Mouse (Mus musculus) liver, embryonic 14.5 days (tissue): ENCODE measurements around the gene Insr. TPM values are rescaled to one million over a fixed set of nuclear protein-coding genes. Genes with fewer than 3 reads are reported as not detected.
"Not testable (repeated sequence)": the region's sequence is repeated elsewhere in the genome, so short reads cannot be mapped to it uniquely, and the experiment has no call there.

ENCODE experiments used
- ATAC-seq: fragments of 200-750 bp; cut with Nextera tagmentation; 2 replicates; pipeline ENCODE4 v1.8.0; 2017; ENCODE audit warnings: moderate number of reproducible peaks, mild to moderate bottlenecking, moderate library complexity; ENCODE audit not compliant: insufficient read depth
- DNase-seq, 3 experiments: peaks; one replicate each; pipeline ENCODE4 v3.0.0-alpha.2; 2012 to 2013; ENCODE audit warnings: low read depth in 3 of 3, low spot score in 3 of 3
- H3K27ac ChIP-seq: fragments of 300-500 bp; sonication (generic); 2 replicates; pipeline ENCODE4 v1.5.1; 2014; ENCODE audit warnings: moderate library complexity, mild to moderate bottlenecking, control low read depth, inconsistent platforms
- H3K27me3 ChIP-seq: fragments of 300-500 bp; sonication (generic); 2 replicates; pipeline ENCODE4 v1.6.1; 2014; ENCODE audit warnings: mild to moderate bottlenecking, low read length, moderate library complexity; ENCODE audit not compliant: control insufficient read depth, insufficient read depth
- H3K36me3 ChIP-seq: fragments of 300-500 bp; sonication (generic); replicated peaks from 2 replicates; pipeline ENCODE4 v1.6.1; 2014; ENCODE audit warnings: low read depth; ENCODE audit not compliant: control insufficient read depth, insufficient read depth
- H3K4me1 ChIP-seq, 2 experiments: fragments of 200-500 bp in 1 of 2; fragments of 300-500 bp in 1 of 2; sonication (generic) in 1 of 2; replicated peaks; 2 replicates each; pipeline ENCODE4 v1.6.1; 2012 to 2014; ENCODE audit warnings: antibody characterized with exemption in 1 of 2, inconsistent platforms in 1 of 2, low read length in 1 of 2; ENCODE audit not compliant: control insufficient read depth in 2 of 2, insufficient read depth in 2 of 2
- H3K4me2 ChIP-seq: fragments of 300-500 bp; sonication (generic); 2 replicates; pipeline ENCODE4 v1.6.1; 2014; ENCODE audit warnings: low read depth, mild to moderate bottlenecking, control low read depth, moderate library complexity
- H3K4me3 ChIP-seq, 2 experiments: fragments of 200-500 bp in 1 of 2; fragments of 300-500 bp in 1 of 2; sonication (generic) in 1 of 2; 2 replicates each; pipeline ENCODE4 v1.5.1; 2012 to 2014; ENCODE audit warnings: low read depth in 2 of 2, low read length in 2 of 2, mild to moderate bottlenecking in 2 of 2, control low read depth in 1 of 2, inconsistent platforms in 1 of 2, moderate library complexity in 1 of 2; ENCODE audit not compliant: insufficient read depth in 1 of 2
- H3K9ac ChIP-seq: fragments of 300-500 bp; sonication (generic); replicated peaks from 2 replicates; pipeline ENCODE4 v1.6.1; 2014; ENCODE audit warnings: mild to moderate bottlenecking, control low read depth, moderate library complexity
- H3K9me3 ChIP-seq: fragments of 300-500 bp; sonication (generic); 2 replicates; pipeline ENCODE4 v1.6.1; 2016; ENCODE audit warnings: low read length, mixed read lengths; ENCODE audit not compliant: control insufficient read depth
- CTCF ChIP-seq: IDR thresholded peaks from 2 replicates; pipeline ENCODE4 v1.5.1; 2016; ENCODE audit warnings: antibody characterized with exemption, low read depth, control low read depth
- EP300 ChIP-seq: IDR thresholded peaks from 2 replicates; pipeline ENCODE4 v1.6.1; 2016; ENCODE audit warnings: antibody characterized with exemption, low read depth
- WGBS: fragments of 180-500 bp; shearing (Covaris S2); extraction: QIAGEN DNeasy Blood & Tissue Kit; methylation state at CpG from one replicate; pipeline ENCODE4 v1.1.7; 2014; ENCODE audit not compliant: insufficient replicate concordance; 5-methylcytosine and 5-hydroxymethylcytosine counted together
- polyA plus RNA-seq, 2 experiments: library from polyadenylated mRNA; depleted of rRNA in 1 of 2; stranded (reverse) in 1 of 2; unstranded in 1 of 2; fragments of >200 nt; fragmentation: Nextera tagmentation in 1 of 2; extraction: Ambion mirVana in 1 of 2; gene quantifications; 2 replicates each; pipeline versions ENCODE4 v1.2.1 to v1.2.3; 2012 to 2014

Insr gene
- polyA plus RNA-seq (2012; rRNA removed) = 3.9 and 4.4 TPM in 2 replicates
- polyA plus RNA-seq (2014; fragmentation: Nextera tagmentation; extraction: Ambion mirVana) = 9.2 and 12.5 TPM in 2 replicates

DNA sequence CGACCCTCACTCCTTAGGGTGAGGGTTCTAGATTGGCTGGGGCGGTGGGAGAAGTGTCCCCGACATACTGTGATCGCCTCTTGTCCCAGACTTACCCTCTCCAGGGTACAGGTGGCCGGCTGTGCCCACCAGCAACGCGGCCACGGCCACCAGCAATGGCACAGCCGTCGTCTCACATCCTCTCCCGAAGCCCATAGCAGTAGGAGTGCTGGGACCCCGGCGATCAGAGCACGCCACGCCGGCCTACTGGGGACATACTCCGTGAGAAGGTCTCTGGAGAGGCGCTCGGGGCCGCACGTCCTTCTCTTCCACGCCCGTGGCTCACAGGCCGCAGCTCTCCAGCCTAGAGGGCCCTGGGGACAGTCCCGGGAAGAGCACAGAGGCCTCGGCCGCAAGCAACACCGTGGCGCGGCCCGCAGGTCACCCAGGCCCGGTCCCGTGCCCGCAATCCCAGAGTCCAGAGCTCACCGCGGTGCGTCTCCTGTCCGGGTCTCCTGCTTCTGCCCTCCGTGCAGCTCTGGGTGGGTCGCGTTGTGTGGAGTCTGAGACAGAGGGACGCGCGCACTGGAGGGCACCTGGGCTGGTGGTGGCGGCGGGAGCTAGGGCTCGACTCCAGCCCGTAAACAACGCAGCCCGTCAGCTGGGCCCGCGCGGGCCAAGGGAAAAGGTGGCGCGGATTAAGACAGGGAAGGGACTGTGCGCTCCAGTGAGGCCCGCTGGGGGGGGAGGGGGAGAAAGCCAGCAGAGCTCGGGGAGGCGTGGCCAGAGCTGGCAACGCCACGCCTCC, at the start of gene Insr:
Insr (minus strand) TSS at position 684 of the 787 bp plus-strand sequence.
- peak within 1 kb of the TSS; percentile 29; the same call in 1 of the 2 replicates for H3K27ac ChIP-seq
- no peaks in the 10 kb centered on the region for H3K9me3 ChIP-seq
- H3K4me2 ChIP-seq = peak within 1 kb of the TSS; percentile 67
- H3K36me3 ChIP-seq = no peaks in the 10 kb centered on the region
- under 1% methylated on average over 57 of the region's 61 CpGs for WGBS
- ATAC-seq (peak; percentile 96), DNase-seq (peak; percentile 72 to 87 (median 83))
- no peaks in the 10 kb centered on the region for H3K27me3 ChIP-seq
- peak within 1 kb of the TSS; percentile 69 to 88 for H3K4me3 ChIP-seq
- TF ChIP-seq CTCF = no peak
- TF ChIP-seq EP300 = peak; percentile 31; the same call in 1 of the 2 replicates
- peak within 1 kb of the TSS; percentile 75 for H3K9ac ChIP-seq
- H3K4me1 ChIP-seq = peaks cover 5 to 20% of the 10 kb centered on the region in 2 experiments; a peak in 3 of 4 replicates

DNA sequence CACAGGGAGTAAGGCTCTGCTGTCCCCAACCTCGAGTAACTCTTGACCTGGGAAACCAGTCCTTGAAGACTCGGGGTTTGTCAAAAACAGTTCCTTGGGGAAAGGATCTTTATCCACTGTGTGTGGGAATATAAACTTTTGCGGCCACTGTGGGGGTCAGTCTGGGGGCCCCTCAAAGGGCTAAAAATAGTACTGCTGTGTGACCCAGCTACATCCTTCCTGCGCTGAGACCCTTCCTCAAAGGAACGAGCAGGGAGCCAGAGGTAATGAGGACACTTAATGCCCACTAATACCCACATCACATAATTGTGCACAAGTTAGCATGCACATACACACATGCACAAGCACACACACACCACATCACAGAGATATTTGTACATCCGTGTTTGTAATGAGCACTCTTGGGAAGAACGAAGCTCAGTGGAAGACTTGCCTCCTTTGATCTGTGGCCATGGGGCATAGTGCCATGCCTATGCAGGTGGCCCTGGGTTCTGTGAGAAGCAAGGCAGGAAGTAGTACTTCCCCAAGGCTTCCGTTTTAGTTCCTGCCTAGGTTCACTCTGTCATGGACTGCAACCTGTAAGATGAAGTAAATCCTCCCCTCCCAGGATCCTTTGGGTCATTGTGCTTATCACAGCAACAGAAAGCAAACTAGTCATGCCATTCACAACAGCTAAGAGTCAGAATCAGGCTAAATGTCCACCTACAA, 48.3 kb upstream of the Insr start:
- no peaks in the 10 kb centered on the region for H3K27me3 ChIP-seq
- 18% methylated on average over 8 of the region's 8 CpGs for WGBS
- TF ChIP-seq EP300 (no peak), CTCF (no peak)
- no peak overlapping the region for H3K4me2 ChIP-seq
- H3K27ac ChIP-seq = no peak overlapping the region
- no peak for DNase-seq
- H3K9ac ChIP-seq = no peak overlapping the region
- no peaks in the 10 kb centered on the region for H3K36me3 ChIP-seq
- H3K4me3 ChIP-seq = no peak overlapping the region
- ATAC-seq = no peak
- no peaks in the 10 kb centered on the region for H3K9me3 ChIP-seq
- H3K4me1 ChIP-seq = 0 out of 4 replicates have a peak, but pooled peaks cover 0 to 2% of the 10 kb centered on the region in 2 experiments

DNA sequence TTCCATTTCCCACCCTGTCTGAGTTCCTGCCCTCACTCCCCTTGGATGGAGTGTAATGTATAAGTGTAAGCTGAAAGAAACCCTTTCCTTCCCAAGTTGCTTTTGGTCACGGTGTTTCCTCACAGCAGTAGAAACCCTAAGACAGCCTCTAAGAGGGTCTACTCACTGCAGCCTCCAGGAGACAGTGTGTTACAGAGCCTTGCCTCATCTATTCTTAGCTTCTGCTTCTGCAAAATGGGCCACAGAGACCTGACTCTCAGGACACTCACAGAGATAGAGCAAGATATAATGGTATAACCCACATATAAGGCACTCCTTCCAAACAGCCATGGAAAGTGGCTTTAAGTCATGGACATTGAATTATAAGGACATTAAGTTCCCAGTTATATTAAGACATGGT, 47.6 kb upstream of the Insr start:
- H3K4me1 ChIP-seq = 0 out of 4 replicates have a peak, but pooled peaks cover 0 to 2% of the 10 kb centered on the region in 2 experiments
- WGBS = 29% methylated on average over 1 of the region's 1 CpGs
- no peaks in the 10 kb centered on the region for H3K36me3 ChIP-seq
- no peak overlapping the region for H3K4me3 ChIP-seq
- no peak overlapping the region for H3K9ac ChIP-seq
- no peak overlapping the region for H3K4me2 ChIP-seq
- TF ChIP-seq CTCF = no peak
- TF ChIP-seq EP300 = no peak
- no peaks in the 10 kb centered on the region for H3K9me3 ChIP-seq
- no peak for ATAC-seq
- no peak overlapping the region for H3K27ac ChIP-seq
- no peaks in the 10 kb centered on the region for H3K27me3 ChIP-seq
- DNase-seq = no peak

DNA sequence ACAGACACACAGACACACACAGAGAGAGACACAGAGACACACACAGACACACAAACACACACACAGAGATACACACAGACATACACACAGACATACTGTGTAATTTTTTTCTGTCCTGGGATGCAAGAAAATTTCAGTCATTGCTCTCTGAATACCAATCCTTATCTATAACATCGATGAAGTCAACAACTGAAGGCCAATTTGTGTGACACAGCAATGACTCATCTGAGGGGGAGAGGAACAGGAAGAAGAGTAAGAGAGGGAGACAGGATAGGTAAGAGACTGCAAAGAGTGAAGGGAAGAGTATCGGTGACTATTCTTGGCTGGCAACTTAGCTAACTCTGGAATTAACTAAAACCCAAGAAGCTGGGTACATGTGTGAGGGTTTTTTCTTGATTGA, 44.8 kb upstream of the Insr start:
- TF ChIP-seq CTCF = no peak
- TF ChIP-seq EP300 = no peak
- Histone ChIP-seq H3K27me3 (no peaks in the 10 kb centered on the region), H3K4me2 (no peak overlapping the region), H3K27ac (no peak overlapping the region), H3K4me1 (0 out of 4 replicates have a peak, but pooled peaks cover 0 to 2% of the 10 kb centered on the region in 2 experiments), H3K9ac (no peak overlapping the region), H3K36me3 (no peaks in the 10 kb centered on the region), H3K9me3 (no peaks in the 10 kb centered on the region), H3K4me3 (no peak overlapping the region)
- ATAC-seq (no peak), DNase-seq (no peak)
- WGBS = 39% methylated on average over 2 of the region's 2 CpGs

DNA sequence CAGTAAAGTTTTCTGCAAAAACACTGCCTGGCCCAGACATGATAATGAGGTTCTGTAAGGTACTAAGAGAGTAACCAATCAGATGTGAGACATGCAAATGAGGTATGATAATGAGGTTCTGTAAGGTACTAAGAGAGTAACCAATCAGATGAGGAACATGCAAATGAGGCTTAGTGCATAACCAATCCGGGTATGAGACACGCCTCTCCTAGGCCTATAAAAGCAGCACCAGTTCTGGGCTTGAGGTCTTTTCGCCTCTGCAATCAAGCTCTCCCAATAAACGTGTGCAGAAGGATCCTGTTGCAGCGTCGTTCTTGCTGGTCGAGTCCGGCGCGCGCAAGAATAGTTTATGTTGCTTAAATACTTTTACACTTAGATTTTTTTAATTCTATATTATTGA, 39.9 kb upstream of the Insr start:
- not testable (repeated sequence) for ATAC-seq, H3K36me3 ChIP-seq
- WGBS = 86% methylated on average over 8 of the region's 11 CpGs

More for the DNA sequence above, 39.9 kb upstream of the Insr start:
- H3K4me3 ChIP-seq, H3K27ac ChIP-seq, H3K4me1 ChIP-seq, H3K9ac ChIP-seq, H3K4me2 ChIP-seq, H3K27me3 ChIP-seq, H3K9me3 ChIP-seq, DNase-seq: not testable (repeated sequence)
